Mouse (Mus musculus) intestine, postnatal 0 days (tissue): Measurements from ENCODE around the gene Nox1. TPM values are rescaled to one million over a fixed set of nuclear protein-coding genes. Genes with fewer than 3 reads are reported as not detected.

Source experiments
- ATAC-seq: fragments of 200-750 bp; cut with Nextera tagmentation; 2 replicates; pipeline ENCODE4 v1.8.0; 2017; ENCODE audit warnings: mild to moderate bottlenecking, moderate TSS enrichment, moderate library complexity
- H3K27ac ChIP-seq: fragments of 300-500 bp; sonication (generic); 2 replicates; pipeline ENCODE4 v1.5.1; 2014; ENCODE audit warnings: mild to moderate bottlenecking, low read depth, low read length, moderate library complexity
- H3K27me3 ChIP-seq: fragments of 300-500 bp; sonication (generic); replicated peaks from 2 replicates; pipeline ENCODE4 v1.6.1; 2014; ENCODE audit warnings: low read length, mixed read lengths; ENCODE audit not compliant: control insufficient read depth, insufficient read depth
- H3K36me3 ChIP-seq: fragments of 300-500 bp; sonication (generic); 2 replicates; pipeline ENCODE4 v1.6.1; 2014; ENCODE audit warnings: mild to moderate bottlenecking, moderate library complexity; ENCODE audit not compliant: control insufficient read depth, insufficient read depth
- H3K4me1 ChIP-seq: fragments of 300-500 bp; sonication (generic); replicated peaks from 2 replicates; pipeline ENCODE4 v1.6.1; 2014; ENCODE audit warnings: antibody characterized with exemption, low read length, mixed read lengths; ENCODE audit not compliant: control insufficient read depth, insufficient read depth
- H3K4me2 ChIP-seq: fragments of 300-500 bp; sonication (generic); replicated peaks from 2 replicates; pipeline ENCODE4 v1.6.1; 2014; ENCODE audit warnings: low read depth, mild to moderate bottlenecking, moderate library complexity
- H3K4me3 ChIP-seq: fragments of 300-500 bp; sonication (generic); 2 replicates; pipeline ENCODE4 v1.5.1; 2014; ENCODE audit warnings: low read depth, low read length
- H3K9ac ChIP-seq: fragments of 300-500 bp; sonication (generic); 2 replicates; pipeline ENCODE4 v1.6.1; 2014; ENCODE audit warnings: mild to moderate bottlenecking, low read depth, low read length
- H3K9me3 ChIP-seq: fragments of 300-500 bp; sonication (generic); 2 replicates; pipeline ENCODE4 v1.6.1; 2016; ENCODE audit warnings: mixed run types; ENCODE audit not compliant: control insufficient read depth
- CTCF ChIP-seq: sonication (generic); IDR thresholded peaks from 2 replicates; pipeline ENCODE4 v1.5.1; 2016; ENCODE audit warnings: low read depth, mild to moderate bottlenecking, control low read depth, antibody characterized with exemption, moderate library complexity
- WGBS: fragments of 180-500 bp; shearing (Covaris S2); extraction: QIAGEN DNeasy Blood & Tissue Kit; methylation state at CpG from one replicate; pipeline ENCODE4 v1.1.7; 2014; 5-methylcytosine and 5-hydroxymethylcytosine counted together
- polyA plus RNA-seq: library from polyadenylated mRNA; unstranded; fragments of >200 nt; fragmentation: Nextera tagmentation; extraction: Ambion mirVana; gene quantifications from 2 replicates; pipeline ENCODE4 v1.2.1, GENCODE M21; 2015

Gene Nox1
- polyA plus RNA-seq, 1 experiment from 2014 or later = 0.46 TPM

DNA sequence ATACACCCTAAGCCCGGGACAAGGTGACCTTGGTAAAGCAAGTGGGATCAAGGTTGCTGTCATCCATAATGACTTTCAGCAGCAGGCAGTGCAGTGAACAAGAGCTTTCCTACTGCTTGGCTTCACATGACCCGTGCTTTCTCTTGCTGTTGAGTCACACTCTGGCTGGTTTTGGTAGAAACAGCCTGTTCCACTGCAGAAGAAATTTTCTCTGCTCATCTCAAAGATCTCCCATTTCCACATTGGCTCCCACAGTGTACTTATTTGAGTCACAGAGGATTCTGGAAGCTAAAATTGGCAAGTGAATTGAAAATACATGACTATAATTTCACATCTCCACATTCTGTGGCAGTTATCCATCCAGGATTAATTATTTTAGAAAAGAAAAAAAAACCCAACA, 119.1 kb downstream of the Nox1 start:
- H3K9me3 ChIP-seq = no peaks in the 10 kb centered on the region
- no peaks in the 10 kb centered on the region for H3K27me3 ChIP-seq
- no peak for TF ChIP-seq CTCF
- no peak overlapping the region for H3K9ac ChIP-seq
- H3K36me3 ChIP-seq = no peaks in the 10 kb centered on the region
- H3K4me3 ChIP-seq = no peak overlapping the region
- WGBS = 70% methylated on average over 2 of the region's 2 CpGs
- no peak overlapping the region for H3K27ac ChIP-seq
- no peak overlapping the region for H3K4me2 ChIP-seq
- H3K4me1 ChIP-seq = no peaks in the 10 kb centered on the region
- ATAC-seq = no peak

DNA sequence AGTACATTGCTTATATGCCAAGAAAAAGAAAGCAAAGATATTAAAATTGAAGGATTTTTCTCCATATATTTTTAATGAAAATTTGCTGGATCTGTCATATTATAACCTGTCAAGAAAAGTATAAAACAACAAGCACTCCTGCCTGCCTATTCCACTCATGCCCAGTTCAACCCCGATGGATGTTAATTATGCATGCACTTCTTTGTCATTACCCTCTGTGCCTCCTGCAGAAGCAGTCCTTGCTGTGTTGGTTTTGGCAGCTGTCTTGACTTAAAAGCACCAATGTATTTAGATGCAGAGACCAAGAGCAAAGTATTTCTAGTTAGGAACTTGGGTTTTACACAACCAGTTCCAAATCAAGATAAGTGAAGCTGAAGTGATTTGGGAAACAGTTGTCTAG, 136.3 kb downstream of the Nox1 start:
- Histone ChIP-seq H3K4me1 (no peaks in the 10 kb centered on the region), H3K4me2 (no peak overlapping the region), H3K27ac (no peak overlapping the region), H3K9me3 (no peaks in the 10 kb centered on the region), H3K27me3 (no peaks in the 10 kb centered on the region), H3K9ac (no peak overlapping the region), H3K36me3 (peaks cover 10% of the 10 kb centered on the region; the same call in 1 of the 2 replicates), H3K4me3 (no peak overlapping the region)
- 81% methylated on average over 1 of the region's 1 CpGs for WGBS
- TF ChIP-seq CTCF = no peak
- no peak for ATAC-seq

DNA sequence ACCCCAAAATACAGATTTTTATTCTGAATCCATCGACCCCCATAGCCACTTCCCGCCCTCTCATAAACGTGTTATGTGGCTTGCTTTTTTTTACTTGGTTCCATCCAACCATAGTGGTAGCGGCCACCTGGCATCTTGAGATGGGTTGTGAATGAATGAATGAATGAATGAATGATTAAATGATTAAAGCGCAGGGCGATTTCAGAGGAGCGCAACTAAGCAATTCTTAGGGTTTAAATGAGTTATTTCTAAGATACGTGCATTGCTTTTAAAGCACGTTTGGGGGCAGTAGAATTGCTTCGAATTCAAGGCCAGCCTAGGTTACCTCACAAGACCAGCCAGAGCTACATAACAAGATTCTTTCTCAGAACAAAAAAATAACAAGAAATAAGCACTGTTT, 162.0 kb downstream of the Nox1 start:
- no peak for ATAC-seq
- H3K4me1 ChIP-seq = no peaks in the 10 kb centered on the region
- peak overlapping the region; percentile 70; the same call in 1 of the 2 replicates for H3K9ac ChIP-seq
- H3K4me2 ChIP-seq = peak overlapping the region; percentile 60
- H3K9me3 ChIP-seq = no peaks in the 10 kb centered on the region
- H3K4me3 ChIP-seq = peak overlapping the region; percentile 60
- WGBS = 22% methylated on average over 10 of the region's 10 CpGs
- no peaks in the 10 kb centered on the region for H3K27me3 ChIP-seq
- peaks cover 3% of the 10 kb centered on the region; the same call in 1 of the 2 replicates for H3K36me3 ChIP-seq
- peak; percentile 19; the same call in 1 of the 2 replicates for TF ChIP-seq CTCF
- peak overlapping the region; percentile 81; the same call in 1 of the 2 replicates for H3K27ac ChIP-seq

DNA sequence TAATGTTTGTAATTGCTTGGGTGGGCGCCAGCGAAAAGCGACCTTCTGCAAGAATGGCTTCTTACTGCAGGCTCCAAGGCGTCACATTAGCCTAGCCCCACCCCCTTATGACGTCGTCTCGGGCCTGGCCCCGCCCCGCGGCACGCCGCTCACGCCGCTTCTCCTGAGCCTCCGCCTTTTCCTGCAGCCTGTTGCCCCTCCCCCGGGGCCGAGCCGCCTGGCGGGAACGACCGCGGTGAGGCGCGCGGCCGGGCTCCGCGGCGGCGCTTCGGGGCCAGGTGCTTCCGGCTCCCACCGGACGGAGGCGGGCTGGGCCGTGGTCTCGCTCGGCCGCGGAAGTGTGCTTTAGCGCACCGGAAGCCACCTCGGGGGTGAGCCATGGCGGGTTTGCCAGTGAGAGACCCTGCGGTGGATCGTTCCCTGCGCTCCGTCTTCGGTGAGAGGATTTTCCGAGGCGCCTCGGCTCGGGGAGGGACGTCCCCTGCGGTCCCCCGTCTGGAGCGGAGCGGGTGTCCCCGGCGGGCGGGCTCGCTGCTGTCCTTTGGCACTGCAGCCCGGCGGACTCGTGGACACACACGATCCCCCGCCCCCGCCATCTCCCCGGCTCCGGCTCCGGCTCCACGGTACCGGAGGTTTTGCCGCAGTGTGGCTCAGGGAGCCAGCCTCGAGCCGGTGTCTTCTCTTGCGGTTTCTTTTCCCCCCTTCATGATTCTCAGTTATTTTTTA, 162.6 kb downstream of the Nox1 start, which contains the start of gene Cstf2:
Cstf2 (plus strand) TSS at position 201 of the 726 bp plus-strand sequence.
- 26% methylated on average over 71 of the region's 77 CpGs for WGBS
- H3K27ac ChIP-seq = peak within 1 kb of the TSS; percentile 81
- peaks cover 3% of the 10 kb centered on the region; the same call in 1 of the 2 replicates for H3K36me3 ChIP-seq
- H3K4me3 ChIP-seq = peak within 1 kb of the TSS; percentile 60
- no peaks in the 10 kb centered on the region for H3K4me1 ChIP-seq
- ATAC-seq = peak; percentile 99
- H3K9me3 ChIP-seq = no peaks in the 10 kb centered on the region
- H3K9ac ChIP-seq = peak within 1 kb of the TSS; percentile 70
- H3K4me2 ChIP-seq = peak within 1 kb of the TSS; percentile 60
- TF ChIP-seq CTCF = peak; percentile 49
- H3K27me3 ChIP-seq = no peaks in the 10 kb centered on the region

DNA sequence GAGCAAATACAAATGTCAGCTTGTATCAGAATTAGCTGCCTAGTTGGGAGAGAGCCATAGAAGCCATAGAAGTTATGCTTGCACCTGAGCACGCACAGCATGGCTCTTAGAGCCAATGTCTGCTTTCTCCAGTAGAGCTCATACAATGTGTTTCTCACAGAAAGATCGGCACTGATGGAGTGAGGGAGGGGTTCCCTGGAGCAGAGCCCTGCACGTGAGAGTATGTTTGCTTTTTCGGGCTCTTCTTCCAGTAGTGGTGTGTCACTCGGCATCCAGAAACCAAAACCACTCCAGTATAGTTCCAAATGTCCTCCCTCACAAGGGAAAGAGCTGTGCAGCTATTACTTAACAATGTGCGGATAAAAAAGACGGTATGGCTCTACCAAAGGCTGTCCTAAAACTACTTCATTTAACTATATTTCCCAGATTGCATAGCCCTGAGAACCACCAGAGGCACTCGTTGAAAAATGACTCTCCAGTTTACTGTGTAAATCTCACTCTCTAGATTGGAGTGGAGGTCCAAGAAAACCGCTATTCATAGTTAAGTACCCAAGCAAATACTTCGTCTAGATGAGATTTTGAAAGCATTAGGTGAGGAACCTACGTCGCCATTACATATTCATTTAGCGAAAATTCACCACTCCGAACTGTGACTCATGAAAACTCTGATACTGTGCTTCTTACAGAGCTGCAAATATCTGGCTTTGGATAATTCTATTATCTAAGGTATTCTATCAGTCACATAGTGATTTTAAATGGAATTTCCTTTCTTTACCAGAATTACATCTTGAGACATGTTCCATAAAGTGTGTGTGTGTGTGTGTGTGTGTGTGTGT, 163.5 kb downstream of the Nox1 start:
- WGBS = 61% methylated on average over 14 of the region's 14 CpGs
- H3K9me3 ChIP-seq = no peaks in the 10 kb centered on the region
- no peak for TF ChIP-seq CTCF
- ATAC-seq = no peak
- no peaks in the 10 kb centered on the region for H3K27me3 ChIP-seq
- no peak overlapping the region for H3K27ac ChIP-seq
- H3K9ac ChIP-seq = no peak overlapping the region
- peak overlapping the region; percentile 60; the same call in 1 of the 2 replicates for H3K4me3 ChIP-seq
- H3K4me2 ChIP-seq = peak overlapping the region; percentile 60
- peaks cover 3% of the 10 kb centered on the region; the same call in 1 of the 2 replicates for H3K36me3 ChIP-seq
- no peaks in the 10 kb centered on the region for H3K4me1 ChIP-seq

DNA sequence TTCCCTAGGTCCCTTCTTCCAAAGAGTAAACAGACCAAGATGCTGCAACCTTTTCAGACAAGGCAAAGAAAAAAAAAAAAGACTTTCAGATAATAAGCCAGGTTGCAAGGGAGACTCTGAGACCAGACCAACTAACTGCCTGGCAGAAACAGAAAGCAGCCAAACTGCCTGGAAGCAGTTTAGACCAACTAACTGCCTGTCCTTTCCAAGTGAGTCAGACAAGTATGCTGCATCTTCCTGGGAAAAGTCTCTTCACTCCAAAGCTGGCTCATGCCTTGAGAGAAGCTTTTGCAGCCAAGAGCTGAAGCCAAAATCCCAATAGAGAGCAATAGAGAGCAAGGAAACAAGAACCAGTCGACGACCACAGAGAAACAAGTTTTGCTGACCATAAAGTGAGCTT, 164.9 kb downstream of the Nox1 start:
- H3K4me3 ChIP-seq = no peak overlapping the region
- H3K4me2 ChIP-seq = no peak overlapping the region
- H3K27ac ChIP-seq = no peak overlapping the region
- WGBS = 85% methylated on average over 2 of the region's 2 CpGs
- 0 out of 2 replicates have a peak, but pooled peaks cover 3% of the 10 kb centered on the region for H3K36me3 ChIP-seq
- ATAC-seq = no peak
- H3K27me3 ChIP-seq = no peaks in the 10 kb centered on the region
- TF ChIP-seq CTCF = no peak
- H3K9me3 ChIP-seq = no peaks in the 10 kb centered on the region
- no peak overlapping the region for H3K9ac ChIP-seq
- no peaks in the 10 kb centered on the region for H3K4me1 ChIP-seq
